Mouse (Mus musculus) limb, embryonic 12.5 days (tissue): ENCODE measurements around the gene Prkaca. TPM values are rescaled to one million over a fixed set of nuclear protein-coding genes. Genes with fewer than 3 reads are reported as not detected.
"Not testable (repeated sequence)": the region's sequence is repeated elsewhere in the genome, so short reads cannot be mapped to it uniquely, and the experiment has no call there.

Experiments used
- ATAC-seq: fragments of 200-750 bp; cut with Nextera tagmentation; 2 replicates; pipeline ENCODE4 v1.8.0; 2017; ENCODE audit warnings: low read depth, moderate TSS enrichment; ENCODE audit not compliant: insufficient number of reproducible peaks, insufficient read depth, low FRiP score, low TSS enrichment
- H3K27ac ChIP-seq: fragments of 300-500 bp; sonication (generic); 2 replicates; pipeline ENCODE4 v1.5.1; 2016; ENCODE audit warnings: mild to moderate bottlenecking, moderate library complexity
- H3K27me3 ChIP-seq: fragments of 300-500 bp; sonication (generic); 2 replicates; pipeline ENCODE4 v1.6.1; 2016; ENCODE audit warnings: mild to moderate bottlenecking, moderate library complexity
- H3K36me3 ChIP-seq: fragments of 300-500 bp; sonication (generic); 2 replicates; pipeline ENCODE4 v1.6.1; 2016; ENCODE audit warnings: mild to moderate bottlenecking, moderate library complexity
- H3K4me1 ChIP-seq: fragments of 300-500 bp; sonication (generic); replicated peaks from 2 replicates; pipeline ENCODE4 v1.6.1; 2016
- H3K4me2 ChIP-seq: fragments of 300-500 bp; sonication (generic); 2 replicates; pipeline ENCODE4 v1.6.1; 2016; ENCODE audit warnings: mild to moderate bottlenecking, moderate library complexity
- H3K4me3 ChIP-seq: fragments of 300-500 bp; sonication (generic); replicated peaks from 2 replicates; pipeline ENCODE4 v1.5.1; 2016; ENCODE audit warnings: mild to moderate bottlenecking
- H3K9ac ChIP-seq: fragments of 300-500 bp; sonication (generic); replicated peaks from 2 replicates; pipeline ENCODE4 v1.6.1; 2016; ENCODE audit warnings: mild to moderate bottlenecking, moderate library complexity
- H3K9me3 ChIP-seq: fragments of 300-500 bp; sonication (generic); 2 replicates; pipeline ENCODE4 v1.6.1; 2016; ENCODE audit warnings: mild to moderate bottlenecking, moderate library complexity
- WGBS: fragments of 180-500 bp; shearing (Covaris S2); methylation state at CpG from one replicate; pipeline ENCODE4 v1.1.7; 2016; 5-methylcytosine and 5-hydroxymethylcytosine counted together
- polyA plus RNA-seq: library from polyadenylated mRNA; unstranded; fragments of >200 nt; fragmentation: Nextera tagmentation; extraction: Ambion mirVana; gene quantifications from 2 replicates; pipeline ENCODE4 v1.2.1, GENCODE M21; 2016

The Prkaca gene
- polyA plus RNA-seq, 1 experiment from 2014 or later, result 186 TPM

DNA sequence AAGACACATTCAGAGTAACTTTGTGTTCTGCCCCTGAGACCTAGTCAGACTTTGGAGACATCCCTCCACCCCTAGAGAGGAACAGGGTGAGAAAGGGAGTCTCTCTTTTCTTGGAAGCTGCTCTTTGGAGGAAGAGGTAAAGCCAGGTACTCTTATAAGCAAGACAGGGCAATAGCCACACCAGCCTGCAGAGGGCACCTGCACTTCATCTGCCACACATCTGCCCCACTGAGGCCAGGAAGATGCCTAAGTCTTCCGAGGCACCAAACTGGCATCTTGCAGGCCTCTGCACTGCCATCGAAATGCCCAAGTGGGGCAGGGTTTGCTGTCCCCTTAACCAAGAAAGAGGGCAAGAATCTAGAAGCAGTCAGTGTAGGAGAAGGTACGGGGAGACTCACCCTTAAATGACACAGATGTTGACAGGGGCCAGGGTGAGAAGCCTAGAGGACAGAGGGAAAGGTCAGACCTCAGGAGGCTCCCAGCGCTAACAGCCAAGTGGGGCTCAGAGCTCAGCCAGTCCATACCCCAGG, 3.4 kb downstream of the Prkaca start:
- Histone ChIP-seq H3K4me3 (no peak overlapping the region), H3K36me3 (peaks cover 27% of the 10 kb centered on the region), H3K9me3 (no peaks in the 10 kb centered on the region), H3K4me1 (peaks cover 39% of the 10 kb centered on the region), H3K27ac (no peak overlapping the region), H3K4me2 (no peak overlapping the region), H3K9ac (no peak overlapping the region), H3K27me3 (no peaks in the 10 kb centered on the region)
- no peak for ATAC-seq
- 82% methylated on average over 4 of the region's 4 CpGs for WGBS

DNA sequence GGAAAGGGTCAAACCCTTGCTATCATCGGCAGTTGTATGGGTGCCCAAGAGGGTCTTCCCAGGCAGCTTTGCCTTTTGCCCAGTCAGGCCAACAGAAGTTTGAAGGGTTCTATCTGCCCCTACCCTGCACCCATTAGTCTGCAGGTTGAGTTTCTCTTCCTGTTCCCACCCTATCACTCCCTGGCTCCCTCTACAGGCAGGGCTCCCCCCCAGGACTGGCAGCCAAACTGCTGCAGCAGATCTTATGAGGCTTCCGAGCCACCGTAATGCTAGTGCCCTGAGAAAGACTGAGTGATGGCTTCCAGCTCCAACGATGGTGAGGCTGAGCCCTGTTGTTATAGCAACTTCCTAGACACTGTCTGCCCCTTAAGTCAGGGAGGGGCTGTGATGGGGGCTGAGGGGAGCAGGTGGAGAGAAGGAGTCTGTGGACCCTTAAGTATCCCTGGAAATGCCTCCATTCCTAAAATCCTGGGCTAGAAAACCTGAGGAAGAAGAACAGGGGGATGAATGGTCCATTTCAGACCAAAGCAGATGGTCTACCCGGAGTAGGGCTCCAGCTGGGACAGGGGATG, 4.1 kb downstream of the Prkaca start:
- no peak for ATAC-seq
- Histone ChIP-seq H3K4me1 (peaks cover 36% of the 10 kb centered on the region), H3K4me3 (no peak overlapping the region), H3K27ac (no peak overlapping the region), H3K4me2 (0 out of 2 replicates have a peak overlapping the region, but pooled peaks have one; percentile 28), H3K9ac (no peak overlapping the region), H3K9me3 (no peaks in the 10 kb centered on the region), H3K27me3 (no peaks in the 10 kb centered on the region), H3K36me3 (peaks cover 34% of the 10 kb centered on the region)
- WGBS, result 85% methylated on average over 5 of the region's 5 CpGs

DNA sequence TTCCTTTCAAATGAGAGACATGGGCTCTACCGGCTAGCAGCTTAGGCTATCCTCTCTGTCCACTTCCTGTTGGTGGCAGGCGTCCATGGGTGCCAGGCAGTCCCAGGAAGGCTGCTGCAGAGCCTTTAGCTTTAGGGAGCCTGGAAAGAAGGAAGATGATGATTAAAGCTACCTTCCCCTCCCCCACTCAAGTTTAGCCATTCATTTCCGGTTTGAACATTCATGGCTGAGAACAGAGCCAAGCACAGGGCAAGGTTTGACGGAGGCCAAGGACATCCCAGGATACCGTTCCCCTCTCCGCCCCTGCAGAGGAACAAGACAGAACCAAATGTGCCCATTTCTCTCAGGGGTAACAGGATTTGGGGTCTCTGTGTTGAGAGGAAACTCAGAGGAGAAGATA, 4.9 kb downstream of the Prkaca start:
- ATAC-seq, result no peak
- Histone ChIP-seq H3K4me2 (peak overlapping the region; percentile 28; the same call in 1 of the 2 replicates), H3K4me3 (no peak overlapping the region)

DNA sequence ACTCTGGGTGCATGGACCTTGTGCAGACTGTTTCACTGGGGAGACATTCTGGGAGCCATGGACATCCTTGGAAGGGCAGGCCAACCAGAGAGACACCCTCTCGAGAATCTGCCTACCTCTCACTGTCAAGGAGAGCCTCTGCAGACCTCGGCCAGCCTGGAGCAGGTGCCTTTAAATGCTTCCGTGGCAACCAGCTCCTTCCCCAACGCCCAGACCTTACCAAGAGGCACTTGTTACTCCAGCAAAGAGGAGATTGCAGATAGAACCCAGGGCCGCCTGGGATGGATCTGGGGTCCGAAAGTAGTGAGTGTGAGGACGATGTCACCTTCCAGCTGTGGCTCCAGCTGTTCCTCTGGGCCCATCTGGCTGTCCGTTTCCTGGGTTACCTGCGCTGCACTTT, 5.4 kb downstream of the Prkaca start:
- Histone ChIP-seq H3K27ac (peak overlapping the region; percentile 14), H3K27me3 (no peaks in the 10 kb centered on the region), H3K9me3 (no peaks in the 10 kb centered on the region), H3K36me3 (peaks cover 47% of the 10 kb centered on the region), H3K4me1 (peaks cover 34% of the 10 kb centered on the region), H3K4me2 (peak overlapping the region; percentile 28; the same call in 1 of the 2 replicates), H3K9ac (no peak overlapping the region), H3K4me3 (no peak overlapping the region)
- 76% methylated on average over 9 of the region's 9 CpGs for WGBS
- no peak for ATAC-seq

More for the DNA sequence above, 4.9 kb downstream of the Prkaca start:
- Histone ChIP-seq H3K27ac (peak overlapping the region; percentile 14), H3K9me3 (no peaks in the 10 kb centered on the region), H3K4me1 (peaks cover 34% of the 10 kb centered on the region), H3K27me3 (no peaks in the 10 kb centered on the region), H3K9ac (no peak overlapping the region), H3K36me3 (peaks cover 41% of the 10 kb centered on the region)
- 48% methylated on average over 6 of the region's 6 CpGs for WGBS

DNA sequence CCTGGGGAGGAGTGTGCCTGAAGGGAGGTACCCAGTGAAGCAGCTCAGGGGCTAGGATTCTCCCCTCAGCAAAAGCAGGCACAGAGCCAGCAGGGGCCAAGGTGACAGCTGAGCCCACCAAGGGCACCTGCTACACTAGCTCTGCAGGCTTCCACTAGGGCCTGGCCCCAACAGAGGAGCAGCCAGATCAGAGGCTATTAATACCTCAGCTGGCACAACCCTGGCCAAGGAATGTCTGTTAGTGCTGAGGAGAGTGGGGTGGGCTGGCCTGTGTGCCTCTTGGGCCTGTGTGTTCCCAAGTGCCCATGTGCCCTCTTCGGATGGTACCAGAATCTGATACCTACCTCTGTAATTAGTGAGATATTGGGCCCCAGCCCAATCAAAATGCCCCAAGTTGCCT, 7.5 kb downstream of the Prkaca start:
- no peak for ATAC-seq
- WGBS, result 96% methylated on average over 1 of the region's 1 CpGs
- H3K4me3 ChIP-seq, result no peak overlapping the region
- H3K4me1 ChIP-seq, result peaks cover 20% of the 10 kb centered on the region
- no peak overlapping the region for H3K27ac ChIP-seq
- H3K9me3 ChIP-seq, result 0 out of 2 replicates have a peak, but pooled peaks cover 4% of the 10 kb centered on the region
- H3K36me3 ChIP-seq, result peaks cover 65% of the 10 kb centered on the region
- no peak overlapping the region for H3K4me2 ChIP-seq
- no peak overlapping the region for H3K9ac ChIP-seq
- no peaks in the 10 kb centered on the region for H3K27me3 ChIP-seq

DNA sequence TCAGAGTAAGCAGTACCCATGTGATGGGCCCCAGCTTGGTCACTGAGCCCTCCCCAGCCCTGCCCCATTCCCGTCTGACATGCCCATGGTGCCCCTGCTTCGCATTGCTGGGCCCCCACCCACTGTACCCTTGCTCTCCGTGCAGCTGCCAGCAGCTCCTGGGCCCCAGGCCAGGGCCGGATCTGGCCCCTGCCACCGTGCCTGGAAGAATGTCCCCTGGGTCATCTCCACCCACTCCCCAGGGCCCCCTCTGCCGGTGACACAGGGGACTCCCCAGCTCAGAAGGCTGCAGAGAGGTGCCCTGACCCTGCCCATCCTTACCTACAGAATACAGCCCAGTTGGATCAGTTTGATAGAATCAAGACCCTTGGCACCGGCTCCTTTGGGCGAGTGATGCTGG, 8.1 kb downstream of the Prkaca start:
- H3K4me3 ChIP-seq, result no peak overlapping the region
- peaks cover 71% of the 10 kb centered on the region for H3K36me3 ChIP-seq
- 84% methylated on average over 8 of the region's 8 CpGs for WGBS
- 0 out of 2 replicates have a peak, but pooled peaks cover 4% of the 10 kb centered on the region for H3K9me3 ChIP-seq
- H3K9ac ChIP-seq, result no peak overlapping the region
- no peaks in the 10 kb centered on the region for H3K27me3 ChIP-seq
- ATAC-seq, result no peak
- H3K4me1 ChIP-seq, result peaks cover 20% of the 10 kb centered on the region
- no peak overlapping the region for H3K4me2 ChIP-seq
- H3K27ac ChIP-seq, result no peak overlapping the region

DNA sequence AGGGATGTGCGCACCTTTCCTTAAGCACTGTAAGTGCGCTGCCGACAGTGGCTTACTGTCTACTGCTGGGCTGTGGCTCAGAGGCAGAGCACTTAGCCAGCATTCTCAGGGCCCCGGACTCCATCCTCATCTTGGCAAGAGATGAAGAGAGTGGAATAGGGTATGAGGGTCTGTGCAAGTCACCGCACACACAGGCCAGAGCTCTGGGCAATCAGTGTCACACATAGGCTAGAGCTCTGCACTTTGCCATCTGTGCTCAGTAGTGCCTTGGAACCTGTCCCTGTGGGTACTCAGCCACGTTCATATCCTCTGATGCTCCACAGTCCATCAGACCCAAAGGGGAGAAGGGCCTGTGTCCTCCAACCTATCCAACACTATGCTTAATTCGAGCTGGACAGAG, 8.7 kb downstream of the Prkaca start:
- Histone ChIP-seq H3K4me1 (peaks cover 20% of the 10 kb centered on the region), H3K36me3 (peaks cover 77% of the 10 kb centered on the region), H3K9ac (no peak overlapping the region), H3K27ac (no peak overlapping the region), H3K4me3 (no peak overlapping the region), H3K4me2 (no peak overlapping the region), H3K9me3 (0 out of 2 replicates have a peak, but pooled peaks cover 4% of the 10 kb centered on the region), H3K27me3 (no peaks in the 10 kb centered on the region)
- no peak for ATAC-seq
- WGBS, result 97% methylated on average over 7 of the region's 7 CpGs

DNA sequence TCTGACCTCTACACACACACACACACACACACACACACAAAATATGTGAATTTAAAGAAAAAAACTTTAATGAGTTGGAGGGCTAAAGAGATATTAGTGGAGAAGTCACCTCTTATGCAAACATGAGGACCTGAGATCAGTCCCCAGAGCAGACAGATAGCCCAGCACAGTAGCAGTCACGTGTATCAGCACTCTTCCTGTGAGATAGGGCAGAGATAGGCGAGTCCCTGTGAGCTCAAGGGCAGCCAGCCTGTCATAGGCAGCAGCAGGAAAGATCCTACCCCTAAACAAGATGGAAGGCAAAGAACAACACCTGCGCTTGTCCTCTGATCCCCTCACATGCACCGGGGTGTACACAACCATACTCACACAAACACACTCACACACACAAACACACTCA, 9.7 kb downstream of the Prkaca start:
- ATAC-seq, result no peak
- Histone ChIP-seq H3K4me3 (no peak overlapping the region), H3K27ac (no peak overlapping the region), H3K36me3 (peaks cover 87% of the 10 kb centered on the region), H3K27me3 (no peaks in the 10 kb centered on the region), H3K4me2 (no peak overlapping the region), H3K9me3 (0 out of 2 replicates have a peak, but pooled peaks cover 4% of the 10 kb centered on the region), H3K4me1 (peaks cover 11% of the 10 kb centered on the region), H3K9ac (no peak overlapping the region)
- 90% methylated on average over 4 of the region's 4 CpGs for WGBS

DNA sequence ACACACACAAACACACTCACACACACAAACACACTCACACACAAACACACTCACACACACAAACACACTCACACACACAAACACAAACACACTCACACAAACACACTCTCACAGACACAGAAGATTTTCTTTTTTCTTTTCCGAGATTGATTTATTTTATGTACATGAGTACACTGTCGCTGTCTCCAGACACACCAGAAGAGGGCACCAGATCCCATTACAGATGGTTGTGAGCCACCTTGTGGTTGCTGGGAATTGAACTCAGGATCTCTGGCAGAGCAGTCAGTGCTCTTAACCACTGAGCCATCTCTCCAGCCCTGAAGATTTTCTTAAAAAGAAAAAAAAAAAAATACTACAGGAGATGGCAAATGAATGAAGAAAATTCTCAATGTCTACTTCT, 10.4 kb downstream of the Prkaca start:
- not testable (repeated sequence) for H3K4me1 ChIP-seq, H3K9me3 ChIP-seq, ATAC-seq, H3K27ac ChIP-seq, H3K4me2 ChIP-seq, H3K4me3 ChIP-seq, H3K27me3 ChIP-seq, H3K9ac ChIP-seq
- WGBS, result 97% methylated on average over 2 of the region's 2 CpGs
- H3K36me3 ChIP-seq, result peaks cover 93% of the 10 kb centered on the region

DNA sequence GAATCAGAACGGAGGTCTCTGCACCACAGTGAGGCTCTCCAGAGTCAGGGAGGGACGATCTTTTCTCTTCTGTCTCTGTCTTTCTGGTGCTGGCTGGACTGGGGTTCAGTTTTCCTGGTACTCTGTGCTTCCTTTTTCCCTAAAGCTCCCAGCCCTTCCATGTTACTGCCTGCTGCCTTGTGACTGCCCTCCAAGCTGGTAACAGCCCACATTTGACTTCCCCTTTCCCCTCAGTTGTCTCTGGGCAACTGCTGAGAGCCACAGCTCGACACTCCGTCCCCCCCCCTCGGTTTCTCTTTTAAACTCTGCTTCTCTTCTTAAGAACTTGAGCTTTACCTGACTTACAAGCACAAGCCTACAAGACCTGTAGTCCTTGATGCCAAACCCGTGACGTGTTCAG, 16.4 kb downstream of the Prkaca start:
- Histone ChIP-seq H3K9ac (no peak overlapping the region), H3K27ac (no peak overlapping the region), H3K36me3 (peaks cover 89% of the 10 kb centered on the region), H3K4me1 (no peaks in the 10 kb centered on the region), H3K9me3 (no peaks in the 10 kb centered on the region), H3K27me3 (no peaks in the 10 kb centered on the region), H3K4me3 (no peak overlapping the region), H3K4me2 (no peak overlapping the region)
- 87% methylated on average over 7 of the region's 7 CpGs for WGBS
- no peak for ATAC-seq

DNA sequence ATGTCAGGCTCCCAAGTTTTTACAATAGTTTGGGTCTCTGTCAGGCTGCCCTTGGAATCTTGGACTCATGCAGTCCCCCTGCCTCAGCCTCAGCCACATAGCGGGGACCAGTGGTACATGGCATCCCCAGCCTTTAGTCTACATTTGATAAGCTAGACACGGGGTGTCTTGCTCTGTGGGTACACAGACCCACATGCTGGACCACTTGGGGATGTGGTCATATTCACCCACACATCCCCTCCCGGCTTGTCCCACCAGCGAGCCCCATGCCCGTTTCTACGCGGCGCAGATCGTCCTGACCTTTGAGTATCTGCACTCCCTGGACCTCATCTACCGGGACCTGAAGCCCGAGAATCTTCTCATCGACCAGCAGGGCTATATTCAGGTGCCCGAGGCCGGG, 17.4 kb downstream of the Prkaca start:
- no peaks in the 10 kb centered on the region for H3K9me3 ChIP-seq
- ATAC-seq, result no peak
- H3K27me3 ChIP-seq, result no peaks in the 10 kb centered on the region
- no peak overlapping the region for H3K27ac ChIP-seq
- no peak overlapping the region for H3K4me2 ChIP-seq
- 93% methylated on average over 14 of the region's 14 CpGs for WGBS
- no peaks in the 10 kb centered on the region for H3K4me1 ChIP-seq
- H3K36me3 ChIP-seq, result peaks cover 89% of the 10 kb centered on the region
- no peak overlapping the region for H3K4me3 ChIP-seq
- no peak overlapping the region for H3K9ac ChIP-seq

DNA sequence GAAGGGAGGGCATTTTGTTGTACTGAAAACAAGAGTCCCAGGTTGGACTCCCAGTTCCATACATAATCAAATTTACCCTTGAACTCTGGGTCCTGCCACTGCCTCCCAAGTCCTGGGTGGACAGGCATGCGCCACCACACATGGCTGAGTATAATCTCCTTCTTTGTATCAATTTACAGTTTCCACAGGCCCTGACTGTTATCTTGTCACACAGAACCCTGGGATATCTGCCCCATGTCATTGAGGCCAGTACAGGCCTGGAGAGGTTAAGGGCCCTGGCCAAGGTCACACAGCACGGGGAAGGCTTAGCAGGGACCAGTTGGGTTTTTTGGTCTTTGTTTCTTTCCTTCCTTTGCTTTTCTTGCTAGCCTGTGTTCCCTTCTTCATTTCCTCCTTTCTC, 19.7 kb downstream of the Prkaca start:
- Histone ChIP-seq H3K36me3 (peaks cover 67% of the 10 kb centered on the region), H3K9ac (no peak overlapping the region), H3K9me3 (no peaks in the 10 kb centered on the region), H3K27ac (no peak overlapping the region), H3K4me3 (no peak overlapping the region), H3K27me3 (no peaks in the 10 kb centered on the region), H3K4me2 (no peak overlapping the region), H3K4me1 (peaks cover 7% of the 10 kb centered on the region)
- no peak for ATAC-seq
- 94% methylated on average over 2 of the region's 2 CpGs for WGBS
